Mouse (Mus musculus) cerebellum, postnatal 14 days (tissue): ENCODE data around the gene Grcc10.

ENCODE experiments used
- DNase-seq, 2 experiments: peaks; one replicate each; pipeline ENCODE4 v3.0.0; 2021; ENCODE audit warnings: mixed read lengths in 2 of 2

Gene Grcc10

DNA sequence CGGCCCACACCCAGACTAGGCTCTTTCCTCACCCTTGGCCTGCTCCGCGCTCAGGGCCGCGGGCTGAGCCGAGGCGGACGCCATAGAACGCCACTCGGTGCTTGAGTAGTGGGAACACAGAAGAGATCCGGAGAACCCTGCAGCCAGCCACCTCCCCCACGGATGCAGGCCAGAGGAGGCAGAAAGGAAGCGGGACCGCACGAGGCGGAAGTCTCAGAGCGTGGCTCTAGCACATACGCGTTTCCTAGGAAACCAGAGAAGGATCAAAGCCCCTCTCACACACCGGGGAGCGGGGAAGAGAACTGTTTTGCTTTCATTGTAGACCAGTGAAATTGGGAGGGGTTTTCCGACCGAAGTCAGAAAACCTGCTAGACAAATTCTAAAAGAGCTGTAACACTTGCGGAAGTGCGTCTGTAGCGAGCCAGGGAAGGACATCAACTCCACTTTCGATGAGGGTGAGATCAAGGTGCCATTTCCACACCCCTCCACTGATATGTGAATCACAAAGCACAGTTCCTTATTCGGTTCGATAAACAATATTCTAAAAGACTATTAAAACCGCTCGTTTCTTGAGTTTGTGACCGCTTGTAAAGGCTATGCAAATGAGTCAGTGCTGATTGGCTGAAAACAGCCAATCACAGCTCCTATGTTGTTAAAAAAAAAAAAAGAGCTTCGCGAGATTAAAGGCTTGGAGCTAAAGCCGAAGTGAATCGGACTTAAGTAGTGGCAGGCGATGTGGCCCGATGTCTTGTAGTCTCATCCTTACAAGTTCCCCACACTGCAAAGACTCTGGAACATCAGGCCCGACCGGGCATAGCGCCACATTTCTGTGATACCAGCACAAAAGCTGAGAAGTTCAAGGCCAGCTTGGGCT is at the start of gene Grcc10:
TSS of gene Grcc10 (minus strand) at position 487 of the 874 bp plus-strand sequence.
- peak; percentile 88 to 90 for DNase-seq

DNA sequence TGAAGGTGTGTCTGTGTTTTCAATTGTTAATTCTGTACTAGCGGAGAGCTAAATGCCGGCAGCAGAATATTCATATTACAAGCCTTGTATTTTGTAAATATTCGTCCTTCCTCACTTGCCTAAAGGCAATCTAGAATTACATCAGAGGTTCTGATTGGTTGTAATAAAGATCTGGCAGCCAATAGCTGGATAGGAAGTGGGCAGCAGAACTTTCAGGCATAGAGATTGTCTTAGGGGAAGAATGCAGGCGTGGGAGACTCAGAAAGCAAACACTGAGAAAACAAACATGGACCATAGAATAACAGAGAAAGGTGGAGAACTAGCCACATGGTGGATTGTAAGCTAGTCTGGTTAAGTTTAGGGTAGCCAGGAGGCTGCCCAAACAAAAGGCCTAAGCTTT is 48.9 kb upstream of the Grcc10 start:
- DNase-seq: no peak

DNA sequence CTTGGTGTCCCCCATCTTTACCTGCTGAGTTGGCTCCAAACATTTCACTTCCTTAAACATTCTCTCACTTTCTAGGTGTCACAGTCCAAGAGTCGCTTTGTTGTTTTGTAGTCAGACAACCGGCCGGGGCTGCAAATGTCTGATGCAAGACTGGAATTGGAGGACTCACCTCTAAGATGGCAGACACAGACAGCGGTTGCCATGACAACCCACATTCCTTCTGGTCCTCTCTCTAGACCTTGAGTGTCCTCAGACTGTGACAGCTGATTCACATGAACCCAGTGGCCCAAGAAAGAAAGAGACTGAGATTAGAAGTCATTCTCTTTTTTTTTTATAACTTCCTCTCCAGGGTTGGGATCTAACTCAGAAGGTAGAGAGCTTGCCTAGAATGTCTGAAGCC is 48.3 kb upstream of the Grcc10 start:
- DNase-seq: peak; percentile 26 to 52

DNA sequence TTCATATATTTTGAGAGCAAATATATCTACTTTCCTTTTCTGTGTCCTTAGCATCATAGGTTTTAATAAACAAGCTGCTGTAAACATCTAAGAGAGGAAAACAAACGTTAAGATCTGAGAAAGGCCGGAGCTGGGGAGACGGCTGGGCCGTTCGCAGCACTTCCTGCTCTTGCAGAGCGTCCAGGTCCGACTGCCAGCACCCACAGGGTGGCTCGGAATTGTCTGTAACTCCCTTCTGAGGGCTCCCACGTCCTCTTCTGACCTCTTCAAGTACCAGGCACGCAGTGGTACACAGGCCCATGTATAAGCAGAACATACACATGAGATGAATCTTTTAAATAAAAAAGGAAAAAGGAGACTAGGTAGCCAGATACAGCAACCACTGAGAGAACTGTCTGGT is 46.5 kb upstream of the Grcc10 start:
- DNase-seq: peak; percentile 47 to 68

DNA sequence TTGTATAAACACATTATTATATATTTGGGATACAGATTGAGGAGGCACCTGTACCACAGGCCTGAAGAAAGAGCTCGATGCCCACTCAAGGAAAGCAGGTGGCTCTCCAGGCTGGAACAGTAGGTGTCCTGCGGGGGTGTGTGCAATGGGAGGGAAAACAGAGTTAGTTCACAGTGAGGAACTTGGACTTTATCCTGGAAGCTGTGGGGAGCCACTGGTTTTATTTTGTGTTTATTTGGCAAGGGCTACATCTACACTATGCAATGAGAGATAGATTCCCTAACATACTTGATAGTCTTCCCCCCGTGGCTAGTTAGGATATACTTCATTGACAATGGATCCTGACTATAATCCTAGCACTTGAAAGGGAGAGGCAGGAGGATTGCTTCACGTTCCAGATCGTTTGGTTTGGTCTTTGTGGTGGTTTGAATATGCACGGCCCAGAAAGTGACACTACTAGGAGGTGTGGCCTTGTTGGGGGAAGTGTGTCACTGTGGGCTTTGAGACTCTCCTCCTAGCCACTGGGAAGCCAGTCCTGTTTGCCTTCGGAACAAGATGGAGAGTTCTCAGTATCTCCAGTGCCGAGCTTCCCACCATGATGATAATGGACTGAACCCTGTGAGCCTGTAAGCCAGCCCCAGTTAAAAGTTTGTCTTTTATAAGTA is 45.7 kb upstream of the Grcc10 start:
- peak; percentile 82 to 90 for DNase-seq

DNA sequence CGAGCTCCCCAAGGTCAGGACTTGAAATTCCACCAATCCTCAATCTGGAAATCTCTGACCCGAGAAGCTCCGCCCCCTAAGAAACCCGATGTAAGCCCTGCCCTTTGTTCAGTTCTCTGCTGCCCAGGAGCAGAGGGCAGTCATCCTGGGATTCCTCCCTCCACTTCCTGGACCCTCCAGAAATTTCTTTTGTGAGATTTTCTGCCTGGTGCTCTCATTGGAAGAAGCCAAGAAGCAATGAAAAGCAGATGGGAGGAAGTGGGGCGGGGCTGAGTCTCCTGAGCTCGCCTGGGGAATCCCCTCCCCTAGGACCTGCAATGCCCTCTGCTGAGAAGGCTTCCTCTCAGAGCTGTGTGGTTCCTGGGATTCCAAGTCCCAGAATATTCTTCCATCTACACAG is 41.3 kb upstream of the Grcc10 start:
- peak in 1 of 2 experiments; percentile 27 for DNase-seq

DNA sequence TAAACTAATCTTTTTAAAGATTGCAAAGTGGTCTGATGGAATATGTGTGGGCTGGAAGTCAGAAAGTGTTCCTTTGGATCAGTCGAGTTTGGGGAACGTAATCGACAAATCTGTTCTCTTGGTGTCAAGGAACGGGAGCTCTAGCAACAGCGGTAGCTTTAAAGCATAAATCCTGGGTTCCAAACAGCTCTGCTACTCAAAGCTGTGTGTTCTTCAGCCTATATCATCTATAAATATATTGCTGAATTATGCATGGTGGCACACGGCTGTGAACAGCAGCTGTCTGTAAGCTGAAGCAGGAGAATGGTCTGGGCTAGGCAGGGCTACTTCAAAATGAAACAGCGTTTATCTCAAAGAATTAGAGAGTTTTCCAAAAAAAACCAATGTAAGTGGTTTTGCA is 39.7 kb upstream of the Grcc10 start:
- no peak for DNase-seq

DNA sequence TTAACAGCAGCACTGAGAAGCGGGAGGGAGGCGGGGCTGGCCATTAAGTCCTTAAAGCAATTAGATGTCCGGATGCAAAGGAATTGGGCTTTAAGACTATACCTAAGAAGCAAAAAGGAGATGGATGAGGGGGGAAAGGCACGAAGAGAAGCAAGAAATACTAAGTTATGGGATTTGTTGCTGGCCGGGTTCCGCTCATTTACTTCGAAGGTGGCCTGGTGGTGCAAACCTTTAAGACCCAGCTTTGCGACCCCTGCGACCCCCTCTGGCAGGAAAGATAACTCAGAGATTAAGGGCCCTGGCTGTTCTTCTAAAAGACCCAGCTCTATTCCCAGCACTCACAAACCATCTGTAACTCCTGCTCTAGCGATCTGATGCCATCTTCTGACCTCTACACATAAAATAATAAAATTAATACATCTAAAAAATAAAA is 38.8 kb upstream of the Grcc10 start:
- no peak for DNase-seq

DNA sequence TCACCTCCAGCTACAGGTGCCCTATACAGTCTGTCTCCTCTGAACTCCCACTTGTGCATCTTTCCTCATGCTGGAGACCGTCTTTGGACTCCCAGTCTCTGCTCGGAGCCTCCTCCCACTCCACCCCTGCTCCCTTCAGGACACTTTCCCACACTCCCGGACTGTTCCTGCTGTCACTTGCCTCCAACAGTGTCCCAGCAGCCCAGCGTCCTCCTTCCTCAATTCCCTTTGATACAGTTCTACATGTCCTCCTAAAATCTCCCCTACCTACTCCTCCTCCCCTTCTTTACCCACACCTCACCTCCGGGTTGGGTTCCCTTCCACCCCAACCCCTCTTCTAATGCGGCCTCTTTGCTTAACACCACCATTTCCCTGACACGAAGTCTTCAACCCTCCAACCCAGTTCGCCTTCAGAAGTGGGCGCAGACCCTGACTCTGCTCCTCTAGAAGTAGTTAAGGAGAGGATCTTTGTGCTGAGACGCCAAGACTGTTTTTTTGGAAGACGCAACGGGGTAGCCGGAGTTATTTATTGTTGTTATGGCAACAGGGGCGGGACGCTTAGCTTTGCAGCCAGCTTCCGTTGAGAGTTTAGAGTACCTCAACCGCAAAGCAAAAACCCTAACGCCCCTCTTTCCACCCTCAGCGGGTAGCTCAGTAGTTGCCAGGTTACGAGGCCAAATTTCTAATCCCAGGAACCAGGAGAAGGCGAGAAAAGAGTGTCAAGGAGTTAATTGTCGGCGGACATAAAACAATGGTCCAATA is 38.2 kb upstream of the Grcc10 start, which contains the start of gene Lrrc23:
TSS of gene Lrrc23 (minus strand) at position 506 of the 762 bp plus-strand sequence.
- peak; percentile 53 to 54 for DNase-seq

DNA sequence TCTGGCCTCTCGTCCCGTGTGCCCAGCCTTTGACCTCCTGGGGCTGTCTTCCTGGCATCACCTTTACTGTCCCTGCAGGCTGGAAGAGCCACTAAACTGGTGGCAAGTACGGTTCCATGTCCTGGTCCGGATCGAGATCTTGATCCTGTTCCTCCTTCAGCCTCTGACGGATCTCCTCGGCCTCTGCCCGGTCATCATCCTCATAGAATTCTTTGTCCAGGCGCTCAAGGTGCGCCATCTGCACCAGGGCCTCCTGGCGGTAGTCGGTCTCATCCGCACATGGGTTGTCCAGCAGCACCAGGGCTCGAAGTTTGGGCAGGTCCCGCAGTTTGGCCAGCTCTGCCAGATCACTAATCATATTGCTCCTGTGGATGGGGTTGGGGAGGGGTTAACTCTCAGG is 29.3 kb upstream of the Grcc10 start:
- DNase-seq: peak; percentile 31 to 36

DNA sequence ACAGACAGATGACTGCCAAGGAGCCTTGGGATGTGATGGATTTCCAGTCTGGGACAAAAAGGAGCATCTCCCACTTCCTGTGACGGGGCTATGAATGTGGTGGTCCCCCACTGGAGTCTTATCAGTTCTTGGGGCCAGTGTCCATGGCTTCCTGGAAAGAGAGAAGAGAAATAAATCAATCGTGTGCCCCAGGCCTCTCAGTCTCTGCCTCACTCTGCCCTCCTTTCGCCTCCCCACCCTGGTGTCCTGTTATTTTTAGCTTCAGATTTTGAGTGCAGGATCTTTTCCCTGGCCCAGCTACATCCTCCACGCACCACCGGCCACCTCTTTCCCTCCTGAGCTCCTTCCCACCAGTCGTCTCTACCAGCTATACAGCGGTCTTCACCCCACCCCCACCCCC is 28.8 kb upstream of the Grcc10 start:
- peak; percentile 48 to 52 for DNase-seq

DNA sequence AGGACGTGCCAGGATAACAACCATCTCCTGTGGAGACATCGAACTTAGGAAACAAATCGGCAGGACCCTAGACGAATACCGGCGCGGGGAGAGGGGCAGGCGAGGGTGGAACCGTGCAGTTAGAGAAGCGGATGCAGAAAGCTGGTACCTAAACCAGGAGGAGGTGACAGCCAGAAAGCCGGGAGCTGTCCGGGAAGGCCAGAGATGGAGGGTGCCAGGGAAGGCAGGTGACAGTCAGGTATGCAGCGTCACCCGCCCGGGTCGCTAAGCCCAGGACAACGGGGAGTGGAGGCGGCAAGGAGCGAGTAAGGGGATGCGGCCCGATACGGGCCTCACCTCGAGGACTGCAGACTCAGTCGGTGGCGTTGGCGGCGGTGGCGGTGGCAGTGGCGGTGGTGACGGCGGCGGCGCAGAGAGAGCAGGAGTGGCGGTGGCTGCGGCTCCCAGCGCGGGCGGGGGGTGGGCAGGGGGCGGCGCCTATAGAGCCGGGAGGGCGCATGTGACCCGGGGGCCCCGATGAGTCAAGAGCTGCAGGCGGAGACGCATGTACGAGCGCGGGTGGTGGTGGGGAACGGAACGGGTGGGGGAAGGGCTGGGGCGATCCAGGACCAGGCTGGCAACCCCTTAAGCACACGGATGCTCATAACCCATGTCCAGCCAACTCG is 28.1 kb upstream of the Grcc10 start, which contains the start of gene Eno2:
TSS of gene Eno2 (minus strand) at position 573 of the 665 bp plus-strand sequence.
- DNase-seq: peak; percentile 89 to 90

DNA sequence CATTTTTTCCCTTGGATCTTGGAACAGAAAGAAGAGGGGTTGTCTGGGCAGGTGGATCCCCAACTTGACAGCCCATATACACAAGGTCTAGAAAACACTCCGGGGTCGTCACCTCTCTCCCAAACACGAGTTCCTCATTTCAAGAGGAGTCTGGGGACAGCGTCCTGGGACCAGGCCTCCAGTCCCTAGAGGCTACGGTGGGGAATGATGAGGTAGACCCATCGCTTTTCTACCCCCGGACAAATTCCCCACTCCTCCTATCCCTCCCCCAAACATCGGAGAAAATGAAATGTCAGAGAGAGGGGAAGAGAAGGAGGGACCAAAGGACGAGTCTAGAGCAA is 27.5 kb upstream of the Grcc10 start:
- no peak for DNase-seq

DNA sequence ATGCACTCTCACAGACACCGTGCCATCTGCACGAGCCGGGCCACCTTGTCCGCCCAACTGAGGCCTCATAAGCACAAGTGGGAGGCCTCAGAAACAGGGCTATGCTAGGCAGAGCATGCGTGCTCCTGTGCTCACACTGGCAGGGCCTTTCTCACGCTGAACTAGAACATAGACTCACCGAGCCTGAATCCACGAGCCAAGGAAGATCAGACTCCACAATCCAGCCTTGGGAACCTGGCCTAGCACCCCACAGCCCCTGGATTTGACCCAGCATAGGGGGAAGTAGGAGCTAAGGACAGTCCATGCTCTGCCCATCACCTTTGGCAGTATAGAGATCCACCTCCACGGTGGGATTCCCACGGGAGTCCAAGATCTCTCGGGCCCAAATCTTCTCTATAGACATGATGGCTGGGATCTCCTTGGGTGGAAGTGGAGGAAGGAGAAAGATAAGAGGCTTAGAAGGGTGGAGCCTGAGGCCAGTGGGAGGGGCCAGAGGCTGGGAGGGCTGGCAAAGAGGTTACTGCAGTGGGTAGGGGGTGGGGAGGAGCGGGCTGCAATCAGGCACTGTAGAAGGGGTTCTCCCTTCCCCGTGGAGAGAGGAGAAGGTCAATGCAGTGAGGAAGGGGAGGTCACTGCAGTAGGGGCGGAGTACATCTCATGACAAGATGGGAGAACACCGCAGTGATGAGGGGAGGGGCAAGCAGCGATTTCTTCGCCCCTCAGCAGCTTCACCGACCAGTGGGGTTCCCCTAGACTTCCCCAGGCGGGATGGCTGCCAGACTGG is 26.9 kb upstream of the Grcc10 start:
- DNase-seq: peak; percentile 72 to 77

DNA sequence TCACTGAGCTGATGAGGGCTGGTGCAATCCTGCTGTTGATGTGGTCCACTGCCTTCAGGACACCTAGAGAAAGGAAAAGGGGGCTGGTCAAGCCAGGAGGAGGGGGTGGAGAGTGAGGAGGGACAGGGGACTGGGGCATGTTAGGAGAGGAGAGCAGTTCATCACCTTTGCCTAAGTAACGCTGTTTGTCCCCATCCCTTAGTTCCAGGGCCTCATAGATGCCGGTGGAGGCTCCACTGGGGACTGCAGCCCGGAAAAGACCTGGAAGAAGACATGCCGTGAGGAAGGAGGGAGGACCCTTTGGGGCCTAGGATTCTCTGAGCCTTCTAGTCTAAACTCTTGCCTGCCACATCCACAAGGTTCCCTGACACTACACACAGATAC is 26.4 kb upstream of the Grcc10 start:
- DNase-seq: no peak

DNA sequence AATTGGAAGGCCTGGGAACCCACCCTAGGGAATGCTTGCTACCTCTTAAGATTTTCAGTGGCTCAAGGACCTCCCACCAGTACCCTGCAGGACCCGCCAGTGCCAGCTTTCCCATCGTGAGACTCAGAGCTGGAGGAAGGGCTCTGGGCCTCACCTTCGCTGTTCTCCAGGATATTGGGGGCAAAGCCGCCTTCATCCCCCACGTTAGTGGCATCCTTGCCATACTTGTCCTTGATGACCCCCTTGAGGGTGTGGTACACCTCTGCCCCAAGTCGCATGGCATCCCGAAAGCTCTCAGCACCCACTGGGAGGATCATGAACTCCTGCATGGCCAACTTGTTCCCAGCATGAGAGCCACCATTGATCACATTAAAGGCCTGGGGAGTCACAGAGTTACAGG is 24.8 kb upstream of the Grcc10 start:
- DNase-seq: no peak

DNA sequence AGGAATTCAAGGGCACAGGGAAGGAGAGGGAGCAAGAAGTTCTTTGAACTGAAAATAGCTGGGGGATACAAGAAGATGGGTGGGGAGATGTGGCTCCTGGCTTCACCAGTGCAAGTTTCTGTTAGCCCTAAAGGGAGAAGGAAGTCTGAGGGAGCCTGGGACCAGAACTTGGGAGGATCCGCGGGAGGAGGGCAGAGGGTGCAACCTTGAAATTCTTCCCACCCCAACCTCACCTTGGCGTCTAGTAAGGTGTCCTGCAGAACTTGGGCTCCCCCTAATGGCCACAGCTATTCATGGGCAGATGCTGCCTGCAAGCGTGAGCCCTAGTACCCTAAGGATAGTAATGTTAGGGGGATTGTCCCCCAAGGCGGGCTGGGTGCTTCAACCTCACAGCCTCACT is 18.1 kb upstream of the Grcc10 start:
- peak; percentile 87 to 93 for DNase-seq

DNA sequence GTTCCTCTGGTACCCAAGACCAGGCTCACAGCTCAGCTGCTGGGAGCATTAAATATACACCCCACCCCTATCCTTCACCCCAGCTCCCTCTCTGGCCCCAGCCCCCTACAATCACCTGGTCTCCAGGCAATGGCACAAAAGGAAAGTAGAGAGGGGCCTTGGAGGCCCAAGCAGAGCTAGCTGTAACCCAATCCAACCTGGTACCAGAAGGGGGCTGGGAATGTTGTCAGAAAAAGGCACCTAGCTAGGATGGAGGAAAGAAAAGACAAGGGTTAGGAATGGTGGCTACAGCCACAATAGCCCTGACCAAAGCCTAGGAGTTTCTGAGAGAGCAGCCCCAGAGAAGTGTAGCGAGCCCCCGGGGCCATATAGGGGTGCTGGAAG is 17.7 kb upstream of the Grcc10 start:
- DNase-seq: no peak

DNA sequence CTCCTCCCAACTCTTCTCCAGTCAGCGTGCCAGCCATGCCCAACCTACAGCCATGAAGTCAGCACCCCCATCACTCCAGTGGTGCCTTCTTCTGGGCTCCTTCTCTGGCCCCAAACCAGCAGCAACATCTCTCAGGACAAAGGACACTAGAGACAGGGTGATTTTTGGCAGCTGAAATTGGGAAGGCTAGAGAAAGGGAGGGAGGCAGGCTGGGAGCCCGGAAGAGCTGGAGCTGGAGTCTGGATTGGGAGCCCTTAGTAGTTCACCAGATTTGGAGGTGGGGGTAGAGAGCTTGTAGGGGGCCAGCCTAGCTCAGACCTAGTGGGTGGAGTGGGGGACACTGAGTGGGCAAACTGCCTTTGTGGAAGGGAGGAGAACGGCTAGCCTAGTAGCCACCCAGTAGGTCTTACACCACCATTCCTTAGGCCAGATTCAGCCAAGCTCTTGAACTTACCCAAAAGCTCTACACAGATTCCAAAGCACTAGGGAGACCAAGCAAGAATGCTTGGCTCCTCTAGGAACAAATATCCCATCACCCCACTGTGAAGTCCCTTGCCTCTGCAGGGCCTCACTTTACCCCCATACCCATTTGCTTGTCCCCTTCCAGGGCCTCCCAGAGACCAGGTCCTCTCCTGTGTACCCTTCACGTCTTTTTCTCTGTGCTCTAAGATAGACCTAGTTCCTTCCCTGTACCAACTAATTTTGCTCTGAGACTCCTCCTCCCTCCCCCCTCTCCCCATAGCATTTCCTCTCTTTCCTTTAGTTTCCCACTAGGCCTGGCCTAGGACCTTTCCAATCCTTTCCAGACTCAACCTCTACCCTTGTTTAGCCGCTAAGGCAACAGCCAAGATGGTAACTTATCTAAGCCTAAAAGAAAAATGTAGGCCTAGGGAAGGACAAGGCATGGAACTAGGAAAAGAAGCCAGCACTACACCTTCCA is 17.0 kb upstream of the Grcc10 start:
- DNase-seq: peak; percentile 72 to 77

DNA sequence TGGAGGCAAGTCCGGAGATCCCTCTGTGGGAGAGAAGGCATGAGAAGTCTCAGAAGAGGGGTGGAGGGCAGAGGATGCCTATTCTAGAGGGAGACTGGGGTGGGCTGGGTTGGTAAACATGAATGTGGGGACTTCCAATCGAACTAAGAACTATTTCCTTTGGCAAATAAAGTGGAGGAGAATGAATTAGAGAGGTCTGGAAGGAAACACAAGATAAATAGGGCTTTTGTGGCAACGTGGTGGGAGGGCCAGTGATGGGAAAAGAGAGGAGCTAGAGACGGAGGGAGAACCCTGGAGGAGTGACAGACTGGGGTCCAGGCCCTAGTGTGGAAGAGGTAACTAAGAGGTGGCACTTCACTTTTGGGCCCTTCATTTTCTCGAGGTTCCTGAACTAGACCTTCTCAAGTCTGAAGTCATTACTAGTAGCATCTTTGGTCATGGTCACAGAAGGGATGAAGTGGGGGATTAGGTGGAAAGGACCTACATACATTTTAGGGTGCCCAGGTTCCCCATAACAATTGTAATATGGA is 16.2 kb upstream of the Grcc10 start:
- DNase-seq: no peak
